Mouse (Mus musculus): Measurements from ENCODE around the gene Zkscan1.

DNA sequence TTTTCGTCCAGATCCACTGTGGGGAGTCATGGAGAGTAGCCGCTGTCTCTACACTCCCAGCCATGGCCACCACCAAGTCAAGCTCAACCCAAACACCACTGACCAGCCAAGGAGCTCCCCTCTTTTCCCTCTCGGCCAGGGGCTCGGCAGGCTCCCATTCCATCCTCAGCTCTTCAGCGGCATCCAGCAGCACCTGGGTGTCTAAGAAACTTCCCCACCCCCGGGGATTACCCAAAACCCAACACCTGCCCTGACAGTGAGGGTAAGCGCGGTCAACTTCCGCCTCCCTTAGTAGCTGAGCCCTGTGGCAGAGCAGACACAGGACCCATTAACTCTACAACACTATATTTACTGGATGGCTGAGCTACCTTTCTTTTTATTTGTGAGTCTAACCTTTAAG lies 3.4 kb upstream of the Zkscan1 start:
- no peak for TF ChIP-seq CTCF (IDR thresholded peaks at IDR 0.05)
- TF ChIP-seq POLR2A (IDR thresholded peaks at IDR 0.05; ENCODE audit: insufficient read depth, low read depth, low read length) = no peak
- TF ChIP-seq EP300 (IDR thresholded peaks at IDR 0.05; ENCODE audit: insufficient read depth, low read depth, low read length) = no peak

Data from heart, adult 2 months (tissue).